Mouse (Mus musculus): ENCODE measurements at regions not wholly inside any gene's neighbourhood (a gene's known extent, or its start where the extent isn't known, plus 50 kb on each side); places are given as distances from the start of the nearest gene placed in this dataset.

DNA sequence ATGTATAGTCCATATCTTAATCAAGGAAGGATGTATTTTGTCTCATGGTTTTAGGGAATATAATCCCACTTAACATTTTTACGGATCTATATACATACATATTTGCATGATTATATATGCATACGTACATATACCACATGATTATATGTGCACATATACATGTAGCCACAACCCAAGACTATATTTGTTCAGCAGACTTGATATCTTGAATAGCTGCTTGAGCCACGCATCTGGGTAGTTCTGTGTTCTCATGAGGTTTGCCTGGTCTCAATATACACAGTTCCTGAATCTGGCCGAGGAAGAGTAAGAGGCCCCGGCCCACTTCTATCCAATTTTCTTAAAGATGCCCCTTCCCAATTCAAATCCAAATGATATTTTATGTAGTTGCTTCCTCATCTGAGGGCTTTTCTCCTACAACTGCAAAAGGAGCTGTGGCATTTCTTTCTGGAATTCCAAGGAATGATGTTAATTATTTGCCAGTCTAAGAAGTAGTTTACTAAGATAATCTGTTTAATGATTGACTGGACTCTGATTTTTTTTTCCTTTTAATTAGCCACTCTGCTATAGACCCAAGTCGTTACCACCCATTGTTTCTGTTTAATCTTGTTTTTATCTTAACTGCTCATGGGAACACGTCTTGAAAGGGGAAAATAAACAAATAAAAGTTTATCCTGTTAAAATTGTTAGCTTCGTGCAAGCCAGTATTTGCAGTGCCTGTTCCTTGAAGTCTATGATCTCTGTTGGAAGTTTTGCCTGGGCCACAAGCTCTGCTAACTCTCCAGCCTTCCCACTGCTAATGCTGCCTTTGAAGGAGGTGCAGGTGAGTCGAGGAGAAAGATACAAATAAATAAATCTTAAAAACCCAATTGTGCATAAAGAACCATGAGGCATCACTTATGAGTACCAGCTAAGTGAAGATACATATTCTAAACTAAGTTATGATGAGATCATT lies 112.9 kb upstream of the Kitl start:
- no peak for DNase-seq (ENCODE audit: low spot score in 2 of 2)

DNA sequence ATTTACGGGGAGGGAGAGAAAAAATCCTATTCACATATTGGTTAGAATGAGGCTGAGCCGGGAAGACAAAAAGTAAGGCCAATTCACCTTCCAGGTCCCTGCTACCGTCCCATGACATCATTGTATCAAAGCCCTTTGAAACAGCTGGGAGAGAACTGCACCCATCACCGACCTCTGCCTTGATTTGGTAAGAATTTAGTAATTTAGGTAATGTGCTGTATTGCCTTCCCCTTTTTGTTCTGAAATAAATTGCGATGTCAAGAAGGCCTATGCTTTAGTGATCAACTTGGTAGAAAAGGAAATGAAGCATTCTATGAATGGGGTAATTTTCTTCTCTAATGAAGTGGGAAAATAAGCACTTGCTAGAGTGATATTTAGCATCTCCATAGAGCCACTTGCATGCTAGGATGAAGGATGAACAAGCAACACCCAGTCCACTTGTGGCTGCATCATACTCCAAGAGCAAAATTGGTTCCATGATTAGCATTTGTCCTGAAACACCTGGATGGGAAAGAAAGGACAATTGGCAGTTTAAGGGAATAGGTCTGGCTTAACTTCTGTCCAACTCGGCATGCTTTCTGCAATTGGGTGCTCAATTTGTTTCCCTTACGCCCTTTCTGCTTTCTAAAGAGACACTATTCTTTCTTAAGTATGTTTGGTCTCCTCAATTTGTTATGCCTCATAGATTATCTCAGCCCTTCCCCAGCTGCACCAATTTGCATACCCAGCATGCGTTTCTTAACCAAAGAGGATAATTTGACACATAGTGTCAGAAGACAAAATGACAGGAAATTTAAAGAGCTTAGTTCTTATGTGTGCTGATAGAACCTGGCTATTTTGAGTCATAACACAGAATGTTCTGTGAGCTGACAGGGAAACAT lies 114.2 kb upstream of the Kitl start:
- no peak for DNase-seq (ENCODE audit: low spot score in 2 of 2)

DNA sequence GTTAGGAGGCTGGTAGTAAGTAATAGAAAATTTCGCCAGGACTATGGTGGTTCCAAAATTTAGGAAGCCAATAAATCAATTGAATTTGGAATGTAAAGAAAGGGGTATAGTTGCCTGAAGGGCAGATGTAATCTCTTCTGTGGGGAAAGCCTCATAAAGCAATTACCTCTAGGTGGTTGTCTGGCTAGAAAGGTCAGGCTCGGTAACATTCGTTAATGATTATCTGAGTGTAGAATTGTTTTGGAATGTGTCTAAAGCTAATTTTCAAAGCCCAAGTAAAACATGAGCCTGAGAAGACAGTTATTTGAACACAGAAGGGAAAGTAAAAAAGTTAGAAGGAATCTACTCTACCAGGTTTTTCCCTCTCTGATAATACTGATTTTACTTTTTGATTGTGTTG lies 121.4 kb upstream of the Kitl start:
- DNase-seq (ENCODE audit: low spot score in 2 of 2), result no peak

DNA sequence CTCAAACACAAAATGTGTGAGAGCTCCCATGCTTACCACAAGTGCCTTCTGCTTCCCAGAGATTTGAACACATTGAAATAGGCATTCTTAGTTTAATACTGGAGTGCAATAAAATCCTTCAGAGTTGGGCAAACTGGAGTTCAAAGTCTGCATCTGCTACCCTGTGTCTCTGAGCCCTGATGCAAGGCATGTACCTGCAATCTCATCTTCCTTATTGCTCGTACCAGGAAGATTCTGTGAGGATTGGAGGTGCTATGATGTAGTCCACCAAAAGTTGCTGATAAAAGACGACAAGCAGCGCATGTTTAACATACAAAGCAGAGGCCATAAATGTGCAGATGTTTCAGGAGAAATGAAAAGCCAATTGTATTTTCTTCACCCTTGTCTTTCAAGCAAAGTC lies 123.5 kb upstream of the Kitl start:
- DNase-seq (ENCODE audit: low spot score in 2 of 2), result no peak

GRCm38 (mm10) chr10:99881901-99882300 lies 122.4 kb upstream of the Csl start:
- no peak for DNase-seq (ENCODE audit: low spot score in 2 of 2)

DNA sequence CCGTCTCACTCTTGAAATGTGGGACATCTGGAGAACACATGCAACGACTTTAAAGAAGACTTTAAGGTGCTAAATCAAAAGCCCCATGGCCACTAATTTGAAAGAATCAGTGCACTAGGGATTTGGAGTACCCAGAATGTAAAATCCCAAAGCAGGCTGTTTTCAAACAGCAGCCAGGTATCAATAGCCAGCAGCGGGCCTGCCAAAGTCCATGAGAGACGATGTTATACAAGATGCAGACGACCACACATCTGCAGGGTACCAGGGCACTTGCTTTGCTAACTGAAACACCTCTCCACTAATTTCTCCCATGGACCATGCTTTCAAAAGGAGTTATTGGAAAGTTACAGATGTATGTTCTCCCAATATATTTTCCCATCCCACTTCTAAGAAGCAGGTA lies 119.9 kb upstream of the Csl start:
- DNase-seq (ENCODE audit: low spot score in 2 of 2), result no peak

- DNase-seq (ENCODE audit: low spot score in 2 of 2), result no peak
These were observed 105.3 kb upstream of the Csl start for GRCm38 (mm10) chr10:99864711-99865110.

DNA sequence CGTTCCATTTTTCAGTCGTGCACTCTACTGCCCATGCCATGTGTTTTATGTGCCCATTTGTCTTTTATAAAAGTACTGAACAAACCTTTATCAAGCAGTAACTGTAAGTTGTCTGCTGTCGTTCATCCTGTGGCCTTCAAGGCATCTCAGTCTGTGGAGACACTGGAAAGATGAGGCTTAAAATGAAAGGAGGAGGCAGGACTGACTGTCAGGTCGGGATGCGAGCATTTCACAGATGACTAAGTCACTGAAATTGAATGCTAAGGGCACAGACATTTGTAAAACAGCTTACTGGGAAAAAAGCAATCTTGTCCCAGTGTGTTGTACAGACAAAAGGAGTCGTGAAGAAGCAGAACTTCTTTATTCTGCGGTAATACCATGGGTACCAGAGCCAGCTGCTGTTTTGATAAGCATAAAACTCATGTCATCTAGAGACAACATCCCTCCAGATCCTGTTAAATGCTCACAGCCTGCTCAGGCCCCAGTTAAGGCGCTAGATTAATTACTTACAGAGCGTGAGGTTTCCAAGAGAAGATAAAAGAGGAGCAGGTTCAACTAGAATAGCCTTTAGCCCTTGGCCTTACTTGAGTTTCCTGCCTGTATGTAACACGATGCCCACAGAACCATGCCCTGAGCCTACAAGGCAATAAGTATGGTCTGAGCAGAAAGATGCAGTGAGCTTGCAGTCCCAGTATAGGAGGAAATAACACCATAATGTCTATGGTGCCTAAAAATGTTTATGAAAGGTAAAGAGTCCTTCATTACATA lies 101.0 kb upstream of the Csl start:
- DNase-seq (ENCODE audit: low spot score in 2 of 2), result no peak

- no peak for DNase-seq (ENCODE audit: low spot score in 2 of 2)
These were observed 84.7 kb upstream of the Csl start for GRCm38 (mm10) chr10:99844110-99844509.

DNA sequence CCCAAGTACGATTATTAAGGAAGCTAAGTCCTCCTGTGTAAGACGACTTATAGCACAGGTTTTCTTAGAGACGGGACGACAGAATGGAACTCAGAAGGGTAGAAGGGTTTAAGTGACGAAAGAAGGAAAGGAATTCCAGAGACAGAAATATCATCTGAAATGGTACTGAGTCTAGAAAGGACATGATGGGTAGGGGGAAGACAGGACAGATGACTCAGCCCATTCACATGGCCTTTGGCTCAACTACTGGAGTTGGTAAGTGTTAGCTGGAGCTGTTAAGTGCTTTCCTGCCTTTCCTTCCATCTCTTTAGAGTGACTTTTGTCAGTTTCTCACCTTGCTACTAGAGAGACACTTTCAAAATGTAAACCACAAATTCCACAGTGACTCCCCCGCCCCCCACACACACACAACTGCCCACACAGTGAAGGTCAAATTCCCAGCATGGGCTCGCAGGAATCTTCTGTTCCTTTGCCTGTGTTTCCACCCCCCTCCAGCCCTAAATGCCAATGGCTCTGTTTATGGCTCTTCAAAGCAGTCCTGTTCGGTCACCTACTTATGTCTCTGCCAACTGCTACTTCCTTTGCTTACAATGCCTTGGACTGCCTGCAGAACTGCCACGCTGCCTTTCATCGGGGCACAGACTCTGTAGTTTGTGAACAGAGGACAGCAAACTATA lies 81.8 kb upstream of the Csl start:
- no peak for DNase-seq (ENCODE audit: low spot score in 2 of 2)

DNA sequence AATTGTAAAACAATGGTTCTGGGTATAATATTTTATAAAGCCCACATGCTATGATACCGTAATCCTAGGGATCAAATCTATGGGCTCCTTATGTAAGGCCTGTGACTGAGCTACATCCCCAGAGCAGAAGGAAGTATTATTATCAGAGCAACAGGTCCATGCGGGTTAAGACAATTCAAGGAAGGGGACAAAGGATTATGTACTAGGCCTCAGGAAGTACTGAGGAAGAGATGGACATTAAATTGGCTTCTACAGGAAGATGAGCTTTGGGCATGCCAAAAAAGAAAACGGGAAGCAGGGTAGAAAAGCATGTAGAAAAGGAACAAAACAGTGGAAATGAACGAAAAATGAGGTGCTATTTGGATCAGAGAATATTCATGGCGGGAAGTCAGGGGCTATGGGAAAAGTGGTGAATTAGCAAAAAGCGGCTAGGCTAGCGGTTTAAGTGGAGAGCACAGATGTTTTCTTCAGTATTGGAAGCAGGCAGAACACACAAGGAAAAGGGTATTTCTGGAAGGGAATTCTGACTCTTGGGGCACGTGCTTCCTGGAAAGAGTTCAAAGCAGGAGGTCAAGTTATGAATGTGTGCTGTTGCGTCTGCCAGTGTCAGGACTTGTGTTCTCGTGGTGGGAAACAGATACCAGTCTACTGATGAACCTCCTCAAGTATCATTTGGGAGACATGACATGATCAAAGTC lies 80.9 kb upstream of the Csl start:
- no peak for DNase-seq (ENCODE audit: low spot score in 2 of 2)

- no peak for DNase-seq (ENCODE audit: low spot score in 2 of 2)
These were observed 77.5 kb upstream of the Csl start for GRCm38 (mm10) chr10:99836835-99837412.

- no peak for DNase-seq (ENCODE audit: low spot score in 2 of 2)
These were observed 75.6 kb upstream of the Csl start for GRCm38 (mm10) chr10:99834905-99835633.

DNA sequence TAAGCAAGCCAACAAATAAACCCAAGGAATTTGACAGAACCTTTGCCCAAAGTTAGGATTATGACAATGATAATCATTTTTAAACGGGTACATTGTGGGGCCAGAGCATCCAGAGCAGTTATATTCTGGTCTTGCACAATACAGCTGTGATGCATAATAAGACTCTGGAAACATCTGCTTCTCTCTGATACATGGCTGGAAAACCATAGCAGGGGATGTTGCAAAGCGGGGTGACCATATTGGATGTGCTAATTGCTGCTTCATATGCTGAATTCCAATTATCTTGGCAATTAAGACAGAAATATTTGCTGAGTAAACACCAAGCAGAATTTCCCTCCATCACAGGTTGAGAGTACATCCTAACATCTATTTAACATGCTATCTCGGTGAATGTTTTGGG lies 70.5 kb upstream of the Csl start:
- no peak for DNase-seq (ENCODE audit: low spot score in 2 of 2)

- DNase-seq (ENCODE audit: low spot score in 2 of 2), result no peak
These were observed 68.0 kb upstream of the Csl start for GRCm38 (mm10) chr10:99827476-99827875.

DNA sequence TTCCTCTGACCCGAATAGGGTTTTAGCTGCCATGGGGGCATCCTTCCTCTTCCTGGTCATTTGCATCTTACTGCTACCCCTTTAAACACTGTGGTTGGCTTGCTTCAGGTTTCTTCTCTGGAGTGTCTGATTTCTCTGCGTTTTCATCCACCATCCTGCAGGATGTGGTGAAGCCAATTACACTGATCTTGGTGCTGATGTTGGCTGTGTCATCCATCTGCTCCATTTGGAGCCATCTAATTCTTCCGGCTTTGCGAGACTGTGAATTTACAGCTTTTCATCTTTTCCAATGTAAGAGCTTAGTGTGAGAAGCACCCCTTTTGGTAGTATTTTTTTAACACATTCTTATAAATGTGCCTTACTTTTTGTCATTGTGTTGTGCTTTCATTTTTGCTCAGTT lies 66.4 kb upstream of the Csl start:
- DNase-seq (ENCODE audit: low spot score in 2 of 2), result no peak

DNA sequence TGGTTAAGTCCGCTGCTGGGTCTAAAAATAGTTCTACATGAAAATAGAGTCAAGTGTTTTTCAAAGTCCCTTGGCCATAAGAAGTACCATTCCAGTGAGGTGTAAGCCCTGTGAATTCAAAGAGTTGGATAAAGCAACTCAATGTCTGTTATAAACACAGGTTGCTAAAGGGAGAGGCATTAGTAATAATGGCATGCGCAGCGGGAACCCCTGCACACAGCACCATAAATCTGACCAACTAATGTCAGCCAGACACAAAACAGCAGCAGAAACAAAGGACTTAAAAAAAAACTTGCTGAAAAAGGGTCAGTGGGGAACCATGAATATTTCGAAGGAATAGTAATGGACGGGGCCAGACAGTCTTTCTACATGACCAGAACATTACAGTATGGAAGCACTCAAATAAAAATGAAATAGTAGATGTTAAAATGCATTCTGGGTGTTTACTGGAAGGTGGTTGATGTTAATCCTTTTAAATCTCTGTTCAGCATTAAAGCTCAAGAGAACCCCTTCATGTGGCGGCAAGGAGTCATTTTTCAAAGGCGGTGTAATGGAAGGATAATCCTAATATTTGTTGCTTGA lies 52.7 kb upstream of the Csl start:
- no peak for DNase-seq (ENCODE audit: low spot score in 2 of 2)

- DNase-seq (ENCODE audit: low spot score in 2 of 2), result no peak
These were observed 52.0 kb upstream of the Csl start for GRCm38 (mm10) chr10:99811430-99811829.

Measured in urinary bladder, postnatal 36 days (tissue).